Mouse (Mus musculus): ENCODE measurements around the gene Ambra1. TPM values are rescaled to one million over a fixed set of nuclear protein-coding genes. Genes with fewer than 3 reads are reported as not detected.
A peak's percentile ranks its signal among the peaks of the same experiment; 100 is the strongest.

Gene Ambra1
- polyA plus RNA-seq, 1 experiment from 2014 or later = 23.5 TPM

DNA sequence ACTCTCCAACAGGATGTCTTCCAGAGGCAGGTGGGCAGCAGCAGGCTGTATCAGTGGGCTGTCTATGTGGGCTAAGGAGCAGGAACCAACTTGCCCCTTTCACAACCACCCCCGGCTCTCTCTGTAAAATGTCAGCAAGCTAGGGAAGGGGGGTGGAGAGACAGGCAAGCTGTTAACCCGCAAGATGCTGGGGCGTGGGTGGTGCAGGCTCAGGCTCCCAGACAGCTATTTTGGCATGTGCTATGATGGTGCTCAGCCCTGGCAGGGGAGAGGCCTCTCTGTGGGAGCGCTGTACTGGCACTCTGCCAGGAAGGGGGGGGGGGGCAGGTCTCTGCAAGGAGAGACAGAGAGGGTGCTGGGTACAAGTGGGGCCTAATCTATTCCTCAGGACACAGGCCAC, 227.2 kb downstream of the Ambra1 start:
- WGBS = 29% methylated on average over 4 of the region's 4 CpGs
- 0 out of 2 replicates have a peak, but pooled peaks have one; percentile 32 for ATAC-seq (ENCODE audit: insufficient number of reproducible peaks, insufficient read depth, low FRiP score, low TSS enrichment, low read depth)
- Histone ChIP-seq H3K9ac (0 out of 2 replicates have a peak overlapping the region, but pooled peaks have one; percentile 8), H3K4me1 (peaks cover 56% of the 10 kb centered on the region), H3K4me3 (no peak overlapping the region), H3K27ac (no peak overlapping the region), H3K9me3 (no peaks in the 10 kb centered on the region), H3K4me2 (peak overlapping the region; percentile 9; the same call in 1 of the 2 replicates), H3K36me3 (no peaks in the 10 kb centered on the region), H3K27me3 (no peaks in the 10 kb centered on the region)

DNA sequence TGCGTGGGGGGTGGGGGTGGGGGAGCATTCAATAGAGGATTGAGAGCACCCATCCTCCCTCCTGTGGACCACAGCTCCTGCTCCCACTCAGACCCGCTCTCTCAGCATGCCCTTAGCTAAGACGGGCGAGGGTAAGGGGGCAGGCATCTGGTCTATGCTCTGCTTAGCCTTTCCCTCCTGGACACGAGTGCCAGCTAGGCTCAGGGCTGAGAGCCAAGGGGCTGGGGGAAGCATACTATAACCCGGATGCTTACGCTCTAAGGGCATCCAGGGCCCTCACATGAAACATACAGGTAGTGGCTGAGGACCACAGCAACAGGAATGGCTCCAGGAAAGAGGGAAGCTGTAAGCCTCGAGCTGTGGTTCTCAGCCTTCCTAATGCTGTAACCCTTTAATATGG, 228.1 kb downstream of the Ambra1 start:
- H3K4me1 ChIP-seq = peaks cover 63% of the 10 kb centered on the region
- no peaks in the 10 kb centered on the region for H3K27me3 ChIP-seq
- H3K9ac ChIP-seq = no peak overlapping the region
- H3K9me3 ChIP-seq = no peaks in the 10 kb centered on the region
- no peak overlapping the region for H3K4me2 ChIP-seq
- ATAC-seq (ENCODE audit: insufficient number of reproducible peaks, insufficient read depth, low FRiP score, low TSS enrichment, low read depth) = no peak
- no peaks in the 10 kb centered on the region for H3K36me3 ChIP-seq
- 84% methylated on average over 8 of the region's 8 CpGs for WGBS
- H3K4me3 ChIP-seq = no peak overlapping the region
- no peak overlapping the region for H3K27ac ChIP-seq

DNA sequence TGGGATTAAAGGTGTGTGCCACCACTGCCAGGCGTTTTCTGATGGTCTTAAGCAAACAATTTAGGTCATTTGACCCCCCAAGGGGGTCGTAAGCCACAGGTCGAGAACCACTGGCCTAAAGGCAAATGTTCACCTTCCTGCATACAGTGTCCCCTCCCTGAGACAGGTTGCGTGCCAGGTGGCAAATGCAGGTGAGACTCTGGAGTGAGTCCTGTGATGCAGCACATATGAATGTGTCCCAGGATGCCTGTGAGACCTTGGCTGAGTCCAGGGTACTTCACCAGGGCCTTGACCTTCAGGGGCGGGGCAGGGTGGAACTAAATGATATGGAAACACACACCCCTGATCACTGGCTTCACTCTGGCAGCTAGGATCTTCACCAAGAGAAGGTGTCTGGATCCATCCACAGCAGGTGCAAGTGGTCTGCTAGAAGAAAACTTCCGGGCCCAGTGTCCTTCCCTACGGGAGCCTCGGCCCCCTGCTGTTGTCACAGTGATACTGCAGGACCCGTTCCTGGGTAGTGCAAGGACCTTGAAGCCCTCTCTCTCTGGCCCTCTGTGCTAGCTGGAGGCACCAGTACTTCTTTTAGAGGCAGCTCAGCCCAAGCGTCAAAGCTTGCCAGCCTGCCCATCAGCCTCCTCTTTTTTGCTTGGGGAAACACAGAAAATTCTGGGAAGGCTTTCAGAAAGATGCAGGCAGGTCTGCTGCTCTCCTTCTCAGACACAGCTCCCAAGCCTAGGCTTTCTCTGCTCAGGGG, 228.9 kb downstream of the Ambra1 start:
- Histone ChIP-seq H3K9me3 (no peaks in the 10 kb centered on the region), H3K36me3 (no peaks in the 10 kb centered on the region), H3K9ac (no peak overlapping the region), H3K4me2 (no peak overlapping the region), H3K27me3 (no peaks in the 10 kb centered on the region), H3K4me1 (peaks cover 59% of the 10 kb centered on the region), H3K4me3 (no peak overlapping the region), H3K27ac (no peak overlapping the region)
- WGBS = 47% methylated on average over 10 of the region's 10 CpGs
- no peak for ATAC-seq (ENCODE audit: insufficient number of reproducible peaks, insufficient read depth, low FRiP score, low TSS enrichment, low read depth)

DNA sequence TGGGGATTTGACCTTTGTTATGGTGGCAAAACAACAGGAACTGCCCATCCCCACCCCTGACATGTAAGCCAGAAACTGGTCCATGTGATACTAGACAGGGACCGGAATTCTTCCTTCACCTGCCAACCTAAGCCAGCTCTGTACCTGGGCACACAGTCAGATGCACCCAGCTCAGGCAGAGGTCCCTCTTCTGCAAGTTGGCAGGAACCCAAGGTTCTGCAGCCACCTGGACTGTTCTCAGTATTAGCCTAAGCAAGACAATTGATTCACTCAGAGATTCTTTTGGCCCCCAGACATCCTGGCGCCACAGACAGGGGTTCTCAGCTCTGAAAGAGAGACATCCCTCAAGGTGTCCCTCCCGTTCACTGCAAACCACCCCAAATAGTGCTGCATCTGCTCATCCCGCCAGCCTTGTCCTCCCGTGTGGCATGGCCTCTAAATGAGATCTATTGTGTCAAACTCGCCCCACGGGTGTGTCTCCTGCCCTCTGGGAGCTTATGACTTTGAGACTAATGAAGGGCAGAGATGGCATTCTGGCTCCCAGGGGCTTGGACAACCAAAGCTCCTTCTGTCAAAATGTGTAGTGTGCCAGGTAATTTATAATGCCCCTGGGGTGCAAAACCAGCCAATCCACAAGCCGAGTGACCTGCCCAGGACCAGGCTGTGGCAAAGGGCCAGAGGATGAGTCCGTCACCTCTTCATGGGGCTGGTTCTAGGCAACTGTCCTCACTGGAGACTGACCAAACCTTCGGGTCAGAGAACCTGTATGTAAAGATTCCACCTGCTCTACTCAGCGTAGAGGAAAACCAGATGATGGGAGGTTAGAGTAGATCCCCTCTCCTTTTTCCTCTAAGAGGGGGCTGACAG, 229.8 kb downstream of the Ambra1 start:
- no peak overlapping the region for H3K4me2 ChIP-seq
- H3K9me3 ChIP-seq = no peaks in the 10 kb centered on the region
- ATAC-seq (ENCODE audit: insufficient number of reproducible peaks, insufficient read depth, low FRiP score, low TSS enrichment, low read depth) = no peak
- H3K27ac ChIP-seq = no peak overlapping the region
- peaks cover 60% of the 10 kb centered on the region for H3K4me1 ChIP-seq
- no peaks in the 10 kb centered on the region for H3K27me3 ChIP-seq
- no peak overlapping the region for H3K4me3 ChIP-seq
- H3K36me3 ChIP-seq = no peaks in the 10 kb centered on the region
- WGBS = 71% methylated on average over 11 of the region's 11 CpGs
- peak overlapping the region; percentile 28; the same call in 1 of the 2 replicates for H3K9ac ChIP-seq

DNA sequence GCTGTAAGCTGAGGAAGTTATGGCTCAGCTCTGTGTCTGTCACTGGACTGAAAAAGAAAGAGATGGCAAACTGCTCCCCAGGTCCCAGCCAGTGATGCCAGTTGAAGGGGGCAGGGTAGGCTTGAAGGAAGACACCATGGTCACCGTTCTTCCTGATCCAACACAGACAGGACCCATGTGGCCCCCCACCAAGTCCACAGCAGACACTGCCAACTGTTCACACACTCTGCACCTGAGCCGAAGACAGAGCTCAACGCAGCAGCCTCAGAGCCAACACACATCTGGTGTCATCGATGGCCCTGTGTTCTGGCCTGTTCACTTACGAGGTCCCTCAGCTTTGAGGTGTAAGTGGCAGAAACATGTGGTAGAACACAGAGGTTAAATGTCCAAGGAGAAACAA, 230.5 kb downstream of the Ambra1 start:
- Histone ChIP-seq H3K4me2 (no peak overlapping the region), H3K27me3 (peaks cover 3% of the 10 kb centered on the region), H3K9me3 (no peaks in the 10 kb centered on the region), H3K4me3 (no peak overlapping the region), H3K4me1 (peaks cover 61% of the 10 kb centered on the region), H3K36me3 (no peaks in the 10 kb centered on the region), H3K27ac (no peak overlapping the region), H3K9ac (no peak overlapping the region)
- WGBS = 92% methylated on average over 5 of the region's 5 CpGs
- no peak for ATAC-seq (ENCODE audit: insufficient number of reproducible peaks, insufficient read depth, low FRiP score, low TSS enrichment, low read depth)

DNA sequence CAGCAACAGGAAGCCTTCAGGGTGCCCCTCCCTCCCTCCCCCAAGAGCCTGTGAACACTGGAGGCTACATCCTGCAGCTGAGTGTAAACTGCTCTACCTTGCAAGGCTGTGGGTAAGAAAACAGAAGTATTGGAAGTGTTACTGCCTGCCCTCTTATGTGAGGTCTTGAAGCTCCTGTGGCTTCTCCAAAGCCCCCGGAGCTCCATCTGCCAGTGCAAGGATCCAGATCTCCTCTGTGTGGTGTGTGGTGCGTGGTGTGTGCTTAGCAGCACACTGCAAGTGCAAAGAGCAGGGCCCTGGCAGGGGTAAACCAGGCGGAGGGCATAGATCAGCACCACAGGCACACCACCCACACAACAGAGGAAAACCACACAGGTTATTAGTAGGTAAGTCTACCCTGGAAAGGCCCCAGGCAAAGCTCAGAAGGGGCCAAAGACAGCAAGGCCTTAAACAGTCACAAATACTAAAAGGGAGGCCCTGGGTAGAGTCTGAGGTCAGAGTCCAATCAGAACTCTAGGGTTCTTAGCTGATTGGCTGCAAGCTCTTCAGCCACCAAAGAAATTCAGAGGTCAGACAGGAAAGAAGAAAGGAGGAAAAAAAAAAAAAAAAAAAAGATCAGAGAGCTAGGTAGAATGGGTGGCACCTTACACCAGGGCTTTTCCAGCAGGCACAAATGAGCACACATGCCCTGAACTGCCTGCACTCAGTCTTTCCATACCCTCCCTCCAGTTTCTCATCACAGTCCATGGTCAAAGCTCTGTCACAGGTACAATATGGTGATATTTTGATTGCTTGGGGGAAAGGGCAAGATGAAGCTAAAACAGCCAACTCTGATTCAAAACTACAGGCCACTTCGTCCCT, 232.2 kb downstream of the Ambra1 start:
- H3K4me1 ChIP-seq = peaks cover 56% of the 10 kb centered on the region

DNA sequence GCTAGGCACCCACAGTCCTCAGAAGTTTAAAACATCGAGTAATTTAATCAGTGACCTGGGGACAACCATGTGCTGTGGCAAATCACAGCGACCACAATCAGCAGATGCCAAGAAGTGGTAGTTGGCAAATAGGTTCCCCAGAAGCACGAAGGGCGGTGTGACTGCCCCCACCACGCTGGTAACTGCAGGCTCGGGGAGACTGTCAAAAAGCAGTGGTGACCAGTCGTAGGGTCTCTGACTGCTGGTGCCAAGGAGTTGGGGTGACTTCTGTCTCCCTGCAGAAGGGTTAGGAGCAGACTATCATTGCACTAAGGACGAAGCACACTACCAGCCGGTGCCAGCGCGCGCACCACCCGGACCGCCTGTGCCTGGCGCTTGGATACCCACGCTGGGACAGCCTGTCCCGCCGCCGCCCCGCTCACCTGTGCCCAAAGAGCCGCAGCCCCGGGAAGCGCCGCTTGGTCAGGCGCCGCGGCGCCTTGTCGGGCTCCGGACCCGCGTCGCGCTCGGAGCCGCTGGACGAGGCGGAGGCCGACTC, 233.0 kb downstream of the Ambra1 start:
- peak overlapping the region; percentile 88 for H3K4me3 ChIP-seq
- peak; percentile 29; the same call in 1 of the 2 replicates for ATAC-seq (ENCODE audit: insufficient number of reproducible peaks, insufficient read depth, low FRiP score, low TSS enrichment, low read depth)
- H3K4me1 ChIP-seq = peaks cover 50% of the 10 kb centered on the region
- peak overlapping the region; percentile 81 for H3K27ac ChIP-seq
- H3K36me3 ChIP-seq = no peaks in the 10 kb centered on the region
- WGBS = 1% methylated on average over 39 of the region's 39 CpGs
- H3K4me2 ChIP-seq = peak overlapping the region; percentile 91
- H3K9ac ChIP-seq = peak overlapping the region; percentile 90
- H3K9me3 ChIP-seq = no peaks in the 10 kb centered on the region
- H3K27me3 ChIP-seq = peaks cover 5% of the 10 kb centered on the region

More for the DNA sequence above, 232.2 kb downstream of the Ambra1 start:
- H3K27ac ChIP-seq = 0 out of 2 replicates have a peak overlapping the region, but pooled peaks have one; percentile 39
- no peak for ATAC-seq (ENCODE audit: insufficient number of reproducible peaks, insufficient read depth, low FRiP score, low TSS enrichment, low read depth)
- H3K27me3 ChIP-seq = peaks cover 5% of the 10 kb centered on the region
- H3K4me2 ChIP-seq = peak overlapping the region; percentile 91
- no peaks in the 10 kb centered on the region for H3K36me3 ChIP-seq
- H3K9ac ChIP-seq = peak overlapping the region; percentile 90
- WGBS = 47% methylated on average over 4 of the region's 4 CpGs
- peak overlapping the region; percentile 88 for H3K4me3 ChIP-seq
- H3K9me3 ChIP-seq = no peaks in the 10 kb centered on the region

DNA sequence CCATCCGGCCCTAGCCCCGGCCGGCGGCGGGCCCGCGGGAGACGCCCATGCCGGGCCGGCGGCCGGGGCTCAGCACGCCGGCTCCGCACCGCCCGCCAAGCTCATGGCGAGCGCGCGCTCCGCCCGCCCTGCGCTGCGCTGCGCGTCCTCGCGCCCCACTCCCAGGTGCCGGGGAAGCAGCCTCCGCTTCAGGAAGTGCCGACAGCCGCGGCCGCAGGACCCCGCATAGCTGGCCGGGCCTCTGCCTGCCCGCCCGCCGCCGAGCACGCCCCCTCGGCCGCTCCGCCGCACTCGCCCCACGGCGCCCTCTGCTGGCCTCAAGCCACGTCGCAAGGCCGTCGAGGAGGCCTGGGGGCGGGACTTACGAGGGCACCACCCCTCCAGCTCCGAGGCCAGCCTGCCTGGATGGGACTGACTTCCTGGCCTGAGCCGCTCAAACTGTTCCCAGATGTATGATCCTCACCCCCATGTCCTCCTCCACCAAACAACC, 233.6 kb downstream of the Ambra1 start:
- ATAC-seq (ENCODE audit: insufficient number of reproducible peaks, insufficient read depth, low FRiP score, low TSS enrichment, low read depth) = peak; percentile 90

DNA sequence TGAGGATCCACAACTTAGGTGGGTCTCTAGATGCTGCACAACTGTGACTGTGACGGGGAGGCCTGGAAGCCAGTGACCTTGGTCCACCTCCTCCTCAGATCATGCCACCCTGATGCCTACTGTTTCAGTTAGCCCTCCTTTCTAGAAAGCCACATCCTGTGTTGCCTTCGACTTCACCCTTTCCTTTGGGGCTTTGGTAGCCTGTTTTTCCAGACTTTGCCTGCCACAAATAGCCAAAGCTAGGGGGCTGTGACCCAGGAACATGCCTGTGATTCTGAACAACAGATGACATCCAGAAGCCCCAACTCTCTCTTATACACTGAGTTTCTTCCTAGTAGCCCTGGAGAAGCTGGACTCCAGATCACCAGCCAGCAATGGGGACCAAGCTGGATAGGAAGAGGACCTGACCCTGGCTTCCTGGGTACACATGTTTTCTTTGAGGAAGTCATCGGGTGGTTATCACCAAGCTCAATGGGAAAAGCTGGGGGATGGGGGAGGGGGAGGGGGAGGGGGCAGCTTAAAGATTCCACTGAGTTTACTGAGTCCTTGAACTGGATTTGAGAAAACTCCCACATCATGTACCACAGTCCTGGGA, 234.8 kb downstream of the Ambra1 start:
- Histone ChIP-seq H3K9ac (no peak overlapping the region), H3K27me3 (peaks cover 5% of the 10 kb centered on the region), H3K4me1 (peaks cover 42% of the 10 kb centered on the region), H3K4me2 (peak overlapping the region; percentile 91), H3K9me3 (no peaks in the 10 kb centered on the region), H3K27ac (peak overlapping the region; percentile 80; the same call in 1 of the 2 replicates), H3K4me3 (peak overlapping the region; percentile 88), H3K36me3 (no peaks in the 10 kb centered on the region)
- no peak for ATAC-seq (ENCODE audit: insufficient number of reproducible peaks, insufficient read depth, low FRiP score, low TSS enrichment, low read depth)
- WGBS = 70% methylated on average over 3 of the region's 3 CpGs

More for the DNA sequence above, 233.6 kb downstream of the Ambra1 start:
- Histone ChIP-seq H3K4me3 (peak overlapping the region; percentile 88), H3K36me3 (no peaks in the 10 kb centered on the region), H3K4me1 (peaks cover 51% of the 10 kb centered on the region), H3K27me3 (peaks cover 5% of the 10 kb centered on the region), H3K9ac (peak overlapping the region; percentile 90), H3K4me2 (peak overlapping the region; percentile 91), H3K27ac (peak overlapping the region; percentile 81), H3K9me3 (no peaks in the 10 kb centered on the region)
- under 1% methylated on average over 54 of the region's 57 CpGs for WGBS

DNA sequence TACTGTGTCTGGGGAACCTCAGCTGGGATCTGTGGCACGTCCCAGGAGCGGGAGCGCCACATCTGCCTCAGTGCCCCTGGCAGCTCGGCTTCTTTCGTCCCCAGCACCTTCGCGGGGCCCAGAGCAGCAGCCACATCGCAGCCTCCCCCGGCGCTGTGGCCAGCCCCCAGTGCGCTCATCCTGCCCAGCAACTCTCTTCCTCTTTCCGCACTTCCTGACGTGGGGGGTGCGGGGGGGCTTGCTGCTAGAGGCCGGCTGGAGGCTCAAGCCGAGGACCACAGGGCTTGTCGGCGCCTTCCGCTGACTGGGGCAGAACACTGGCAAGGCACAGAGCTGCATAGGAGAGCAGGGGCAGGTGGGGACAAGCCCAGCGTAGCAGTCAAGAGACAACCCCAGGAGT, 235.5 kb downstream of the Ambra1 start:
- ATAC-seq (ENCODE audit: insufficient number of reproducible peaks, insufficient read depth, low FRiP score, low TSS enrichment, low read depth) = no peak
- Histone ChIP-seq H3K36me3 (no peaks in the 10 kb centered on the region), H3K27ac (peak overlapping the region; percentile 80), H3K4me1 (peaks cover 40% of the 10 kb centered on the region), H3K27me3 (peaks cover 5% of the 10 kb centered on the region), H3K9ac (peak overlapping the region; percentile 62; the same call in 1 of the 2 replicates), H3K9me3 (no peaks in the 10 kb centered on the region), H3K4me3 (peak overlapping the region; percentile 88), H3K4me2 (peak overlapping the region; percentile 91)
- WGBS = 17% methylated on average over 20 of the region's 20 CpGs

Data from embryonic facial prominence, embryonic 13.5 days (tissue).